Mouse (Mus musculus): ENCODE measurements at regions not wholly inside any gene's neighbourhood (a gene's known extent, or its start where the extent isn't known, plus 50 kb on each side); places are given as distances from the start of the nearest gene placed in this dataset.

DNA sequence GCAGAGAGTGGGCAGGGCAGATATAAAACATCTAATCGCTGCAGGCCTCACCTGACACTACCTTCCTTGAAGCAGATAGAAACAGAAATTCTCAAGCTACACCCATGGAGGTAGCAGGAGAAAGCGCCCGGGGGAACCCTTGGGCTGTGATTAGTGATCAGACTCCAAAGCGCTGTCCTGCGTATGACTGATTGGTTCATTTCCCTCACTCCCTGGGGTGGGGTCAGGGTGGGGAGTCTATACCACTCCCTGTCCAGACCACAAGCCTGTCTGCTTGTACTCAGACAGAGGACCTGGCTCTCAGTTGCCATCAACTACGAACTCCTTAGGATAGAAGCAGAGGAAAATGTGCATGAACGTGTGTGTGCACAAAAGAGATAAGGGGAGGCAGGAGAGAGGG, 77.7 kb downstream of the Gm826 start:
- no peak for DNase-seq

DNA sequence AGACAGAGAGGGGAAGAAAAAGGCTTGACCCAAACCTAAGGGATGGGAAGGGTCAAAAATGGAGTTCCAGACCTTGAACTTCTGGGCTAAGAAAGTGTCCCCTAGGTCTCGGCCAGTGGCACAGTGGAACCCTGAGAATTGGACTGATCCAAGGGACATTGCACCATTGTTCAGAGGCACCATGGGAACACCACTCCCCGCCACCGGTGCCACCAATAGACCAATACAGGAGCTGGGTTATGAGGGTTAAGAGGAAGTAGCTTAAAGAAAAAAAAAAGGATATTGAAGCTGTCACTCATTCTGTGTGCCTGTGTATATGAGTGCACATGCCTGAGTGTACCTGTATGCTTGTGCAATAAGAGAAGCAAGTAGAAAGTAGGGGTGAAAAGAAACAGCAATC, 83.7 kb downstream of the Gm826 start:
- no peak for DNase-seq

DNA sequence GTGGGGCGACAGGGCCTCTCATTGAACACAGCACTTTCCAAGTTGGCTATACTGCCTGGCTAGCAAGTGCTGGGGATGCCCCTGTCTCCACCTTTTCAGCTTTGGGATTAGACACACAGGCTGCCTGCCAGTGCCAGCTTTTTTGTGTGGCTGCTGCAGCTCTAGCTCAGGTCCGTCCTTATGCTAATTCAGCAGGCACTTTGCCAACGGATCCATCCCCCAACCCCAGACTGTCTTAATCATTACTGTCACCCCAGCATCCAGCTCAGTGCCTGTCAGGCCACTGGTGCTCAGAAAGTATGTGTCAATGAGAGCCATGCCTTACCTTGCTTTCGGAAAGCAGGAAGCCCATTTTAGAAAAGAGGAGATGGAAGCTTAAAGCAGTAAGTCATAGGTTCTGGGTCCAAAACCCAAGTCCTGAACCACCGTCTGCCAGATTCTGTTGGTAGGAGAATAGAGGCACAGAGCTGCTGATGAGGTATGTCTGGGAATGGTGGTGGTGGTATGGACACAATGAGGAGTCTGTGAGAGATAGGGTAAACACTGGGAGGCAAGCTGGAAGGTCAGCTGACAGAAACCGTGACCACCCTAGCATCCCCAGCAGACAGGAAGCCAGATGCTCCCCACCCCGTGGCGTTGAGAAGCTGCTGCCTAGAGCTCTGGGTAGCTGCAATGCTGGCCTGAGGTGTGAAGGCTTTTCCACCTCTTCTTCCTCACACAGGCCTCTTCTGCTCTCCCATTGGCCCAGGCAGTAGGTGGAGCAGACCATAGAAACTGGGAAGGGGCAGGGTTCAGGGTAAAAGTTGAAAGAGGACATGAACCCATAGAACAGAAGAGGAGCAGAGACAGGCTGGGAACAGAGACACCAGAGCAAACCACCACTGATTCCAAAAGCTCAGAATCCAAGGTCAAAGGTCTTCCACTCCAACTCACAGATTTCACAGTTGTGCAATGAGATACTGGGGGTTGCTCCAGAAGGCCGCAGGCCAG, 84.6 kb downstream of the Gm826 start:
- DNase-seq: peak; percentile 23 to 37

DNA sequence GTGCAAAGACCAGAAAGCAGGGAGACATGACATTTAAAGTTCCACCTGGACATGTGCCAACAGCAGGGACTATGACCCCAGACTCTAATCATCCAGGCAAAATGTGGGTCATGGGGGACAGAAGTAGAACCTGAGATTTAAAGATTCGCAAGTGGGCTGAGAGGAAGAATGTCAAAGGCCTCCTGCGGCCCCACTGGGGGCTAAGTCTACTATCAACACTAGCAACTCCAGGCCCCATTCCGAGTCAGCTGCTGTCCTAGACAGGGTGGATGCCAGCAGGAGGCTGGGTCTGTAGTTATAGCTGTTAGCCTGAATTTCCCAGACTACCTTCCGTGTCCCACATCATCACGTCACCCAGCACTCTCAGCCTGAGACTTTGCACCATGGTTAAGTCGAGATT, 86.7 kb downstream of the Gm826 start:
- peak; percentile 36 to 61 for DNase-seq

DNA sequence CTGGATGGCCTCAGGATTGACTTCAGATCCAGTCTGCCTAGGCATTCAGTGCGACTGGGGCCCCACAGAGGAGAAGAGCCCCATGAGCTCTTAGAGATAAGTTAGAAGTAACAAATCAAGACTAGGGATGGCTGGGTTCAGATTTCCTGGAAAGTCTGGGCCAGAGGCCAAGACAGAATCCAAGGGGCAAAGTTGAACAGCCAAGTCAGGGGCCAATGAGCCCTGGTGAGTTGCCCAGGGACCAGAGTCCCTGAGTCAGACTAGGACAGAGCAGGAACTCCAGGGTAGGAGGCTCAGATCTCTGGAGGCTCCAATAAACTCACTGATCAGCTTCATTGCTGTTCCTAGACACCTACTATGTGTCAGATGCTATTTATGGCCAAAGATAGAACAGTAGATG, 87.6 kb downstream of the Gm826 start:
- peak; percentile 87 to 90 for DNase-seq

DNA sequence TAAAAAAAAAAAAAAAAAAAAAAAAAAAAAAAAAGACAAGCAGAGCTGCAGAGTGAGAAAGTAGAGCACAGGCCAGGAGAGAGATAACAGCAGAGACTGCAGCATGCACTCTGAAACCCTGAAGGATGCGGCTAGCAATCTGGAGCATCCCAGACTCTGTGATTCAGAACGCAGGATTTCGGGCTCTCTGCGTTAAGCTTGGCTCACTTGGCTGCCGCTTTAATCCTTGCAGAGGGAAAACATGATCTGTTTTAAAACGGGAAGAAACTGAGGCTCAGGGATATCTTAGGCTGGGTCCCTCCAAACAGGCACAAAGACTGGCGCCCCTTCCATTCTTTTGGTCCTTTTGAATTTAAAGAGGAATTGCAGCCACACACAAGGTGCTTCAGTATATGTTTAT, 89.1 kb downstream of the Gm826 start:
- DNase-seq: no peak

DNA sequence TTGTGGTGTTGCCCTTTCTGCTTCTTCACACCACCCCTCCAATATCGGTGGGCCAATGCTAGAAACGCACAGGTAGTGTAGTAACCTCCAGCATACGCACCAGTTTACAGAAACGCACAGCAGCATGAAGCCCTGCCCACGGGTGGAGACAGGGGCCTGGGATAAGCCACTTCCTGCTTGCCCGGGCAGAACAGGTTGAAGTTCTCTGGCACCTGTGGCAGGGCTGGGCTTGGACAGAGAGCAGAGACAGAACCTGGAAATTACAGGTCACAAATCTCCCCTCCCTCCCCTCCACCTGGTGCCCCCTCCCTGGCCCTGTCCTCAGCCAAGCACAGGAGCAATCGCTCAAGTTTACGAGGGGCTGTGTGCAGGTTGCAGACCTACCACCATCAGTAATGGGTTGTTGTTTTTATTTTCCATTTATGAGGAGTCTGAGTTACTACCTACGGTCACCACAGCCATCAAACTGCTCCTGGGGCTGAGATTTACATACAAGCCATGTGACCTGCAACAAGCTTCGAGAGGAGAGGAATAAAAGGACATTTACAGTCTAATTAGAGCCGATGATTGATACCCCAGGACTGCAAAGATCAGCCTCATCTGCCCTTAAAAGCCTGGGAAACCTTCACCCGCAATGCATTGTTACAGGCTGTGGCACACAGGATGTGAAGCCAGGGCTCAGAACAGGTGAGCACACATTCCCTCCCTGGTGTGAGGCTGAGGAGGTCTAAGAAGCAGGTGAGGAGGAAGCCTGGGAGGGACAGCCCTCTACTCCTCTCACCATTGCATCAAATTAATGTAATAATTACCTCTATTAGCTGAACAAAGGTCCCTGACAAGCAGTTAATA, 93.2 kb downstream of the Gm826 start:
- DNase-seq: peak; percentile 27 to 54

DNA sequence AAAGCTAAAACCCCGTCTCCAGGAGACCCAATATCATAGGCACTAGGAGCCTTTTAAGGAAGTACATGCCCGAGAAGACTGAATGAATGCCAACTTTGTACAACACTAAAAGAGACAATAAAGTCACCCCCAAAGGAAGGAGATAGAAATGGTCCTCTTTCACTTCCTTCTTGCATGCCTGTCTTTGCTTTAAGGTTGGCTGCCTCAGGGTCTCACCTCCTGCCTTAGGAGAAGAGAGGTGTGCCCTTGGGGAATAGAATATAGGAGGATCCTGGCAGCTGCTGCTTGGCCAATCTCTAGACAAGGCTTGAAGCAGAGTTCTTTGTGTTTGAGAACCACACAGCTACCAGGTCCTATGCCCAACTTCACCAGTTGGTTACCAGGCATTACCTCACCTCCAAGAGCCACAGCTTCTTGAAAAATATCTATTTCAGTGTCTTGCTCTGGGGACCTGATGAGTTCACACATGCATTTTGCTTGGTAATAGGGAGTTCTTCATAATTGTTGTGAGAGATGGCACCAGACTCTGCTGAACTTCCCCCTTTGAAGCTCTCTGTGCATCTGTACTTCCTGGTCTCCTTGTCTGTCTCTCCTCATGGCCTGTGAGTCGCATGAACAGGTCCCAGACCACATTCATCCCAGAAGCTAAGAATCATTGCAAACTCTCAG, 96.4 kb downstream of the Gm826 start:
- no peak for DNase-seq

DNA sequence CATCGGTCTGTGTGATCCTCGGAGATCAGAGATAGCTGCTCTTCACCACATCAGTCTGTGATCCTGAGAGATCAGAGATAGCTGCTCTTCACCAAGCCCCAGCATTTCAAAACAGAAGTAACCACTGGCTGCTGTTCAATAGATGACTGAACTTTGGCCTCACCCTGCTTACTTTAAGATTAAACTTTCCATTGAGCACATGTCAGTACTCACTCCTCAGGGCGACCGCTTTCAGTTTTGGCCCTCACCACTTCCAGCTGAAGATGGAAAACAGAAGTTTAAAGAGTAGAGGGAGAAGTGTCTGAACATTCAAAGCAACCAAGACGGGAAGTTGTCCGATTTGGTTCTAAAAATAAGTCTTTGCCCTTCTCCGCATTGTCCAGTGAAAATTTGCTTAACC, 97.2 kb downstream of the Gm826 start:
- DNase-seq: peak; percentile 43 to 49

DNA sequence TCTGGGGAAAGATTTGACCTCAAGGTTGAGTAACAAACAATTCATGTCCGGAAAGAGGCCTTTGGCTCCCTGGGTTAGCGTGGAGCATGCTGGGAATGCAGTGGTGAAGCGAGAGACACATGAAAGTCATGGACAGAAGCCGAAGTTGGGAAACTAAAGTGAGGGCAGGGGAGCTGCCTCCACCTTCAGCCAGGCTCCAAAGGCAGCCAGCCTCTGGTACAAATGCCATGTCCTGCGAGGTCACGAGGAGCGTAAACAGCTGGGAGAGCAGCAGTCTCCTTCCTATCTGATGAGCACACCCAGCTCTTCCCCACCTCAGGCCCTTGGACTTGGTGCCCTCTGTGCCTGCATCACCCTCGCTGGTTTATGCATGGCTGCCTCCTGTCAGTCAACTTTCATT, 103.2 kb downstream of the Gm826 start:
- DNase-seq: peak; percentile 42 to 50

DNA sequence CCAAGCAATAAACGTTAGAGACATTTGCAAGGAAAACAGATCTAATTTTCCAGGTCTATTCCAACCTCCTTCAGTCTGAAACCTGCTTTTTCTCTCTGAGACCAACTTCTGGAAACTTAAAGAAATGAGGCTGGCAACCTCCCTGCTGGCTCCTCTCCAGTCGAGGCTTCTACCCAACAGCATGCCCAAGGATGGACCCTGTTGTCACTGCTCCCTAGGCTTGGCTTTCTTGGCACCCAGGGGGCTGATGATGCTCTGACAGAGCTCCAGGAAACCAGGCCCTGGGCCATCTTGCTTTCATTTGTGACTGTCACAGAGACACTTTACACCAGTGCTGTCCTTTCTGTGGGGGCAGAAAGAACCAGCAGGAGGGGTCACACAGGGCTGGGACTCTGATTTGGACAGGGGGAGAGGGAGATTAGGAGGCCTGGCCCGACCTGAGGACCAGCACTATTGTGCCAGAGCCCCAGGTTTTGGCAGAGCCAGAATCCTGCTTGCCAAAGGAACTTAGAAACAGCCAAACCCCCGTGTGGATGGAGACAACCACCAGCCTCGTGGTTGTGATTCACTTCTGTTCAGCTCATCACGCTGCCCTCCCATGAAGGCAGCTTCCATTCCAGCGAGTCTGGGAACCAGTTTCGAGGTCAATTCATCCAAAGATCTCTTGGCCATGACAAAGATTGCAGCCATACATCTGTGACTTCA, 105.5 kb downstream of the Gm826 start:
- DNase-seq: no peak

DNA sequence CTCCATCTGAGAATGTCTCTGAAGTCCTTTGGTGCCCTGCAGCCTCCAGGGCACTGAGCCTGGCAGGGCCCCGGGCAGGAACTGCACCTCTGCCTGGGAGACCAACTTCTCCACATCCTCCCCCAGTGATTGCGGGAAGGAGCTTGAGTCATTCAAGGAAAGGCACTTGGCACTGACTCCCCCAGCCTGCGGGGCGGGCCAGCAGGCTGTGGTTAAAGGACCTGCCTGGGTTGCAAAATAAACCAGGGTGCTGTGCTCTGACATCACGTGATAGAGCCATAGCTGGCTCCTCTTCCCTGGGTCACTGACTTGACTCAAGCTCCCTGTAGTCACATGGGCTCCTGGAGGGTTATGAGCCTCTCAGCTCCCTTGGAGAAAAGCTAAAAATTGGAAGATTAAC, 108.5 kb downstream of the Gm826 start:
- DNase-seq: peak; percentile 55 to 70

DNA sequence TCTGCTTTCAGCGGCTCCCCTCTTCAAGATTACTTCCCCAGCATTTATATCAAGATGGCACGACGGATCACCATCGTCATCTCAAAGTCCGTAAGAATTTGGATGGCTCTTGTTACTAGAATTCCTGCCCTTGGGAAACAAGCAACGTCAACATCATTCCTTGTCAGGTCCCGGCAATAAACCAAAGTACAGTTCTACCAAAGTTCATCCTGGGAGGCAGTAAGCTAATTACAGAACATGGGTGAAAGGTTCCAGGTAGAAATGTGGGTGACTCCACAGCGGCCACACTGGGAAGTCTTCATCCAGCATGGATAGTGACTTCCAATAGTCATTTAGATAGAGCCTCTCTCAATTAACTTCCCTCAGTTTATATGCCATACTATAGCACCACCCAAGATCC, 110.6 kb downstream of the Gm826 start:
- DNase-seq: peak; percentile 52 to 77

DNA sequence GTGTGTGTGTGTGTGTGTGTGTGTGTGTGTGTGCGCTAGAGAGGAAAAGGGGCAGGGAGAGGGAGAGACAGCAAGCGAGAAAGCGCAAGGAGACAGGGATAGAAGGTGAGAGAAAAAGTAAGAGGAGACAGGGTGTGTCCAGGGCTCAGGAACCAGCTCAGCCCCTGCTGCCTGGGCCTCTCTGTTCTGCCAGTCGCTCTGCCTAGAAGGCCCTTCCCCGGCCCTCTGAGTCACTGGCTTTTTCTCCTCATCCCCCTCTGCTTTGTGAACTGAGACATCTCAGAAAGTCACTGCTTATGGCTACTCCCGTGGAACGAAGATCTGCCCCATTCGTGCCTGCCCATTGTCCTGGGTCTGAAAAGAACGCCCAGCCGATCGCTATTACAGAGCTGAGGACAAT, 112.2 kb downstream of the Gm826 start:
- no peak for DNase-seq

DNA sequence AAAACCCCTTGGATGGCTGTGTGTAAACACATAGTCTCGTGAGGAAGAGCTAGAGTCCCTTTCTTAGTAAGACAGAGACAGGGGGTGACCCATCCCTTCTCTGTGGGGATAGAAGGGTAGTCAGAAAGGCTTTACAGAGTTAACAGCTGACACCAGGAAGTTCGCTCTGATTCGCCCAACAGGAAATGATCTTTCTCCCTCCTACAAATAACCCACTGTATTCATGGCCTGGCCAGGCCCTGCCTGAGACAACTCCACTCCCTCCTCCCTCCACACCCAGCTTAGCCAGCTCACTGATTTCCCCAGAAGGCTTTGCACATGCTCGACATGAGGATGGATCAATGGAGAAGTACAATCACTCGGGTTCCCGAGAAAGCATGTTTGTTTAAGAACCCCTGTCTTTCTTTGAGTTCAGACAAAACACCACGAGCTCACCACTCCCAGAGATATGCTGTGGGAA, 113.4 kb downstream of the Gm826 start:
- DNase-seq: no peak

DNA sequence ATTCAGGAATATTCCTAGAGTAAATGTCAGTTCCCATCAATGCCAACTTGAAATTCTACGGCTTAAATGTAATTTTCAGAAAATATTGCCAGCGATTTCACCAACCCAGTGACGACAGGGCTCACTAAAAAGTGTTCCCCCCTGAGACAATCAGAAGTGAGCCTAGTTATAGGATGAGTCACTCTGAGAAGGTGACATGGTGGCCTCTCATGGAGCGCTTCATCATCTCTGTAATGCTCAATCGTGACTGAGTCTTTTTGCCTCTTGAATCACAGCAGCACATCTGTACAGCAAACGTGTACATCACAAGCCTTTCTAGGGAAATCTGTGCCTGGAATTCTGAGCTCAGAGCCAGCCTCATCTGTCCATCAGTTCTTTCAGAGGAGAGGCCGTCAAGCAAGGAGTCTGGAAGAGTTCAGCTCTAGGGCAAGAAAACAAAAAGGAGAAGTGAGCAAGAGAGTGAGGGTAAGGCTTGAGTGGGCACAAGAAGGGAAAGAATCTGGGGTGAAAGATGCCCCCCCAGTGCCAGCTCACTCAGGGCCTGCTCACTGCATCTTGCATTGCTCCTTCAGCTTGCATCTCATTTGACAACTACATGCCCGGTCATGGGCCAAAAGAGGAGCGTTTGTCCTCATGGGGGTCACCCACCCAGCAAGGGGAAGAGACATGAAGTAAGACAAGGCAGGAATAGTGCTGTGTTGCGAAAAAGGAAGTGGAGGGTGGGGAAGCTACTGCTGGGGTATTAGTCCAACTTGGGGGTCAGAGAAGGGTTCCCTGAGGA, 119.7 kb downstream of the Gm826 start:
- DNase-seq: no peak

DNA sequence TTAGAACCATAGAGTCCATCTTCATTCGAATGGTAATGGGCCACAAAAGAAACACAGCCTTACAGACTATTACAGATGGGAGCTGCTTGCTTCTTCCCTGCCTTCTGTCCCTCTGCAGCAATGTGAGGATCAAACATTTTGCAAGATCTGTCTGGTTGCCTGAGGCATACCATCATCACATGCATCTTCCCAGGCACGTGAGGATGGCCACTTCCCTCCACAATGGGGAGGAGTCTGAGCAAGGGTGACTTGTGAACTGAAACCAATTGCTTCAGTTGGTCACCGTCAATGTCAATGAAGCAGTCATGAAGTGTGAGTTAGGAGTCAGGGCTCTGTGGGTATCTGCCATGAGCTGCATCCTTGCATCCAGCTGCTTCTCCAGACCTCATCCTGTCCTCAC, 123.5 kb downstream of the Gm826 start:
- no peak for DNase-seq

DNA sequence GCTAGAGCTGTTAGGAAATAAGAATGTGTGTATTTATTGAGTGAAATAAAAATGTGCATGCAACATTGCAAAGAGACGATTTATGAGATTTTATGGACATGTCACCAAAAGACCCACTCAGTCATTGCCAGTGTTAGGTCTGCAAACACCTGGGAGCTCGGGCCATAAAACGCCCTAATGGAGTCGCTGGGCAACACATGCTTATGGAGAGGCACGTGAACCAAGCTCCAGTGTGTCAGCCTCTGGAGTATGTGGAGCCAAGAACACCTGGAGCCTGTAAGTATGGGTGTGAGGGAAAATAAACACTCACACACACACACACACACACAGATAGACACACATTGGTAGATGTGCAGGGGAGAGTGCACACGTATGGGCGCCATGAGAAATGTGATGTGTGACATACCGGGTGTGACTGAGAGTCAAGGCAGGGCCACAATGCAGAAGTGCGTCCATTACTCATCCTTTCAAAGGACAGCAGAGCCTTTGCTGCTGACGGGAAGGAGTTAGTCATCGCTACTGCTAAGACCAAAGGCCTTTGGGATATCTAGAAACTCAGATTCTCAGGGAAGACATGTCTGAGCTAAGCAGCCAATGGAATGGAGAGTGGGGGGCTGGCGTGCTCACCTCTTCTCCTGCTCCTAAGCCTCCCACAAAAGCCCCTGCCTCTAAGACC, 124.2 kb downstream of the Gm826 start:
- DNase-seq: no peak

DNA sequence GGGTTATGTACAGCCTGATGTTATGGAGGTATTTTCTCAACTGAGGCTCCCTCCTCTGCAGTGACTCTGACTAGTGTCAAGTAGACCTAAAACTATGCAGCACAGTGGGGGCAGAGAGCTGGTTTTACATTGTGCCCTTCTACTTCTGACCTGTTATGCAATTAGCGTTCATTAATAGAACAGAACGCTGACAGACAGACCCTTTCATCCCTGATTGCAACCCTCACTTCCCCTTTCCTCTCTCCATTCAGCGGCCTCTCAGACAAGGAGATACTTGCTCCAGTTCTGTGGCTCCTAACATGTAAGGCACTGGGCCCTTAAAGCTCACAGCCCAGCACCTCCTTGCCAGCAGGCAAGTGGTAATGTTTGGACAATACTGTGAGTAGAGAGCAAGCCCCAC, 125.7 kb downstream of the Gm826 start:
- DNase-seq: no peak

DNA sequence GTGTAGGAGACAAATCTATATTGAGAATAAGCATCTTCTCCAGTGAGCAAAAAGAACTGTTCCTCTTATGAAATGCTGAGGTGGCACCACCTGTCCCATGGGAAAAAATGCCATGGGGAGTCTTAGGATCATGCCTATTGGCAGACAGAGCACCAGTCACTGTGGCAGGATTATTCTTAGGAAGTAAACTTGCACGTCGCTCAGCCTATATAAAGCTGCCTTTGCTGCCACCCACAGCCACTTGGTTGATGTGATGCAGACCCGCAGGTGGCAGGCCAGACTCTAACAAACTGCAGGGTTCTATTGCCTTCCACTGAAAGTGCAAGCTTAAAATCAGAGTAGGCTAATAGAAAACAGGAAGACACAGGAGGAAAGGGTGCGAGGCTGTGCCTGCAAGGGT, 126.7 kb downstream of the Gm826 start:
- no peak for DNase-seq

DNA sequence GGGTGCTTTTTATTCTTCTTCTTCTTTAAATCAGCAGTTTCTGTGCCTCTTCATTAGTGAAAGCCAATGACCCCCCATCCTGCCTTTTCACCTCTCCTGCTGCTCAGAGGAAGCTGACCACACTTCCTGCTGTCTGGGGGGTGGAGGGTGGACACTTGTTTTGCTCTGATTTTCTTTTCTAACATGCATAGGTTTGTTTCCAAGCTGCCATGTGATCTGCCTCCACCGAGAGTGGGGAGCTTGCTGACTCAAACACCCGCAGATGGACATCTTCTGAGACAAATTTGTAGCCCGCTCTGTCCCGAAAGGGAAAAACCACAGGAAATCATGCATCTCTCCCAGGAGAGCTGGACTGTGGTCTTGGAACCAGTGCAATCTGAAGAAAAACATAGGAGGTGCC, 141.3 kb downstream of the Gm826 start:
- DNase-seq: peak in 1 of 2 experiments; percentile 6

Measured in kidney, adult 8-10 months (tissue).